Mouse (Mus musculus) adrenal gland (tissue): ENCODE measurements around the gene Cdon.
"Not testable (repeated sequence)": the region's sequence is repeated elsewhere in the genome, so short reads cannot be mapped to it uniquely, and the experiment has no call there.

ENCODE experiments used
- intact Hi-C: fragments of 180-260 bp; cut with DNase I; formaldehyde crosslinking; loops from one replicate; pipeline ENCODE4 v1.15.1; 2025
- long read RNA-seq, 2 experiments: library from polyadenylated mRNA; unstranded; transcript quantifications; one replicate each; pipeline ENCODE4 v2.0.0; 2020; ENCODE audit warnings: borderline replicate concordance in 1 of 2; ENCODE audit not compliant: insufficient replicate concordance in 1 of 2

The Cdon gene
- long read RNA-seq, experiment 1 = 0 reads
- long read RNA-seq, experiment 2, partial matches to known transcripts = 1 of 2 reads
- long read RNA-seq, experiment 2, other reads (novel, unspliced or antisense) = 1 of 2 reads

GRCm38 (mm10) chr9:35420805-35421719, at the start of gene Cdon:
Cdon (plus strand) TSS chr9:35421128.
- intact Hi-C loops = no loop called here

DNA sequence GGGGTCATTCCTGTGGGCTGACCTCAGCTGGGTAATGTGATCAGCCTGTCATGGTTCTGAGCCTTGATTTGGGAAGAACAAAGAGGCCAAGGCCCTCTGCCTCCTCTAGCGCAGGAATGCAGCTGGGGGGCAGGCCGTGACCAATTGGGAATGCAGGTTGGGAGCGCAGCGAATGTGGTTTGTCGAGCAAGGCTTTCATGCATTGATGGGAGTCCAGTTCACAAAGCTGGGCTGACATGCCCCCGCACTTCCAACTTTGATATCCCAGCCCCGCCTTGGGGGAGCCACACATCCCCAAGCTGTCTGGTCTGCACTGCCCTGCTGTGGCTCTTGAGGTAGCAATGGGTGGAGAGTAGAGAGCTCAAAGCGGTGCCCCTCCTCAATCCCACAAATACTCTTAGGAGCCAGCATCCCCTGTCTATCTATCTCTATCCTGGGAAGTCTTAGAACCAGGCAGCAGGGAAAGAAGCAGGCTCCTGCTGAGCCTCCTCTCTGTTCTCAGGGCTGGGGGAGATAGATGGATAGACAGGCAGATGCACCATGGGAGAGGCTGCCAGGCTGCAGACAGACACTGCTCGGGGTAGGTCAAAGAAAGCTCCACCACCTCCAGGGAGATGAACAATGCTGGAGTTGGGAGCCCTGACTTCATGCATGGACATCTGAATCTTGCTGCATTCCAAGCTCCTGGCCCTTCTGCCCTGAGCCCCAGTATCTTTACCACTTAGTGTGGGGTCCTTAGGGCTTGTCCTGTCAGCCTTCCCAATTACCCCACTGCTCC, 48.4 kb upstream of the Cdon start:
- intact Hi-C loops = no loop called here

DNA sequence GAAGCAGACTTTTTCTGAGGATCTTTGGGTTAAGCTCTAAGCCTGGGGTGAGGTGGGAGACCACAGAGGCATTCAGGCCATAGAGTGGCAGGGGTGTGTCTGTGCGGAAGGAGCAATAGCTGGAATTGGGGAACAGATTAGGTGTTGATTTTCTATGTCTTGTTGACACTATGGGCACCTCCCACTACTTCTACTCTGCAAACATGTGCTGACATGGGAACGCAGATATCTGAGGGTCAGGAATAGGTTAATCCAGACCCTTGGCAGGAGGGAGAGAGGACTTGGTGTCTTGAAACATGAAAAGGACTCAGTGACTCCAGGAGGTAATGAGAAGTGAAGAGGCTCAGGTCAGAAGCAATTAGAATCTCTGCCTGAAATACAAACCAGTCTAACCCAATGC, 43.0 kb upstream of the Cdon start:
- intact Hi-C loops = no loop called here

GRCm38 (mm10) chr9:35378991-35379390, 41.9 kb upstream of the Cdon start:
- intact Hi-C loops = no loop called here

DNA sequence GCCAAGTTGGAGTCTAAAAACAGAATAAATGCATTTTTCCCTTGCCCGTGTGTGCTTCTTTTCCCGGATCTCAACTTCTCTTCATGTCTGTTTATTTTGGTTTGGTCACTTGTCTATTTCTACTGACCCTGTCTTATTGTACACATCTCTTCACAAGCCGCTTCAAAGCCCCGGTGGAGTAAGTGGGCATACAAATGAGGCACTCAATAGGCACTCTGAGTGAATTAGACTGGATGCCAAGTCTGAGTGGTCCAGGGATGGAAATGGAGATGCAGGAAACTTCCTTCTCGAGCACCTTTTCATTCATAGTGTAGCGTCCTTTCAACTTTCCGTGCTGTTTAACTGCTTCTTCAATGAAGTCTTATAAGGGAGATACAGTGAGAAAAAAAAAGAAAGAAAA, 21.0 kb upstream of the Cdon start:
- intact Hi-C loops = no loop called here

DNA sequence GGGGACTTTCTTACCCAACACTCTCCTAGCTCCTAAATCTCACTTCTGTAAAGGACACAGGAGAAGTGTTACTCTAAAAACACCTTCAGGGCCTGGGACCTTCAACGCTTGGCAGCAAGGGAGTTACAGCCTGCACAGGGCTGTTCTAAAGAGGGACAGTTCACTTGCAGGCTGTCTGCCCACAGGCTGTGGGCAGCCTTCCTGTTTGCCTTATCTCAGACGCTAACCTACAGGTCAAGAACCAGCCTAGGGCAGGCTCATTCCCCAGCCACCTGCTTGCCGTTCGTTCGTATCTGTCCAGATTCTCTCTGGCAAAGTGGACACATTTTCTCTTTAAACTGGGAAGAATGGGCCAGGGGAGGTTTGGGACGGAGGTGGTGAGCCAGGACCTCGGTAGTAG, 20.5 kb upstream of the Cdon start:
- intact Hi-C loops = no loop called here

DNA sequence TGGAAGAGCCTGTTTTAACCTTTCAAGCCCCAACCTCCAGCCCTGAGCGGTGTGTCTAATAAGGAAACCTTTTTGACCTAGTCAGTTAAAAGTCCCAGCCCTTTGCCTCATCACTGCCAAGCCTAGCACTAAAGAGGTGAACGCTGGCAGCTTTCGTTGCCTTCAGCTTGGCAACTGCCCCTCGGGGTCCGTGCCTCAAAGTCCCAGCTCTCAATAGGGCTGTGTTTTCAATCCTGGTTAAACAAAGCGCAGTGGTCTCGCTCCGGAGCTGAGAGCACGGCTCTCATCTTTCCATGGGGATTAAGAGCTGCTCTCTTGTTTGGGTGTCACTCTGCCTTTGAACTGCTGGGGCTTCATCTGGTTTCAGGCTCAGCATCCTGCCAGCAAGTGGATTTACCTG, 20.1 kb upstream of the Cdon start:
- intact Hi-C loops = no loop called here

DNA sequence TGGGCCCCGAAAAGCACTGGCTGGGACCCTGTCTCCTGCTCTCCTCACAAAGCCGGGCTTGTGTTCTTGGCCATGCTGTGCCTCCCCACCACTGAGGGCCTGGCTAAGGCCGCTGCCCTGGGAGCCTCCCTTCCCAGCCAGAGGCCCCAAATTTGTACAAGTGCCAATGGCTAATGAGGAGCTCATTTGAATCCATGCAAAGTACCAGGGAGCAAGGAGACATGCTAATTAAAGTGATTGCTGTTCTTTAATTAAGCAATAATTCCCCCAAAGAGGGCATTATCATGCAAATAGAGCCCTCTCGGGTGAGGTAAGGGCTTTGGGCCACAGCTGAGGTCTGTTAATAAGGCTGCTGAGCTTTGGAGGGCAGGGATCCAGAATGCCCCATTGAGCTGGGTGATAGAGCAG, 18.3 kb upstream of the Cdon start:
- intact Hi-C loops = no loop called here

DNA sequence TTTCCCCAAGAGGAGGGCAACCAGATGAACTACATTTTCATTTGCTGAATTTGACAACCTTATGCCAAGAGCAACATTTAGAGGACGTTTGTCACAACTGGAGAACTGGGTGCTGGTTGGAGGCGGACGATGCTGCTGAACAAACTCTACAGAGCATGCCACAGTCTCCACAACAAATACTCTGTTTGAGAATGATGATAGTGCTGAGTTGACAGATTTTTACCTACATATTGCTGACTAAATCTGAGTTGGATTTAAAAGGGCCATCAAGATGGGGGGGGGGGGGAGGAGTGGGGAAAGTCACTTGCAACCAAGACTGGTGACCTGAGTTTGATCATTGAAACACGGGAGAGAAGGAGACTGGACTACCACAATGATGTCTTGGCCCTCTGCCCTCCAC, 17.4 kb upstream of the Cdon start:
- intact Hi-C loops = no loop called here

GRCm38 (mm10) chr9:35405038-35405905, 15.7 kb upstream of the Cdon start:
- intact Hi-C loops = no loop called here

DNA sequence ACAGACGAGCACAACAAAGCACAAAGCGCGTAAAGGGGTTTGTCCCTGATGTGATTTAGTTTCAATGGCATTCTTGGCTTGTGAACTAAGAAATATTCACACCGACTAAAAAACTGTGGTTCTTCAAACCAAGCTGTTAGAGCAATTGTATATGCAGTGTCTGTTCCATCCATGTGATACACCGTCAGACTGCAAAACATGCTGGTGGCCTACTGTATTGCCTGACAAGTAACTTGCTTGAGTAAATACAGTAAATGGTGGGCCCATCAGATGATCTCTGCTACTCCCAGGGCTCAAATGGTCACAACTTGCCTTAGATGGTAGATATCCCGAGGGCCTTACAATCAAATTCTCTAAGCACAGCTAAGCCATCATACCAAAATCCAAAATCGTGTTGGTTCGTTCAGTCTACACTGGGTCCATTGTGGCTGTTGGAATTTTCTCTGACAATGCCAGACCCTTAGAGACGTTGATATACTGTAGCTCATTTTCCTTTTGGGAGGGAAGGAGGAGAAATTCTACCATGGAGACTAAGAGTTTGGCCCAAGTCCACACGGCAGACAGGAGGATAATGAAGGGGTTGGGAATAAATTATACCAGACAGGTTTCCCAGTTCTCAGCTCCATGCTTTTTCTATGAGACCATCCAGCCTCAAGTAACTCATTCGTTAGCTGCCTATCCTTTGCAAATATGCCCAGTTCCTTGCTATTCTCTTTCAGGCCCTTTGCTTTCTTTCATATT, 9.5 kb upstream of the Cdon start:
- intact Hi-C loops = loop anchor here (10.0 kb wide), 1 partner anchor 113 kb away; no protein-coding TSS in a partner anchor

DNA sequence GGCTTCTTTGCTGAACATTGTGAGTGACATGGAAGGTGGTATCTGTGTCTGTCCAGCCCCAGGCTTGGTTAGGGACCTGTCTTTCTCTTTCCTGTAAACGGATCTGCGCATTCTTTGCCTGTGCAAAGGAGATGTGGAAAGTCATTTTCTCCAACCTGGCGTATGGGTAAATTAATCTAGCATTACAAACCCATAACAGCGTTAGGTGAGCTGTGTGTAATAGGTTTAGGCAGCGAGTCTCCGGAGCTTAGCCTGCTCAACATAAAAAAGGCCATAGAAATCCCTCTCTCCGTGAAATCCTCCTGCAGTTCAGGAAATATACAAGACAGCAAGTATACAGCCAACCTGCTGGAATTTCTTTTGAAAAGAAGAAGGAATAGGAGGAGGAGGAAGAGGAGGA, 9.0 kb upstream of the Cdon start:
- intact Hi-C loops = loop anchor here (10.0 kb wide), 1 partner anchor 113 kb away; no protein-coding TSS in a partner anchor

DNA sequence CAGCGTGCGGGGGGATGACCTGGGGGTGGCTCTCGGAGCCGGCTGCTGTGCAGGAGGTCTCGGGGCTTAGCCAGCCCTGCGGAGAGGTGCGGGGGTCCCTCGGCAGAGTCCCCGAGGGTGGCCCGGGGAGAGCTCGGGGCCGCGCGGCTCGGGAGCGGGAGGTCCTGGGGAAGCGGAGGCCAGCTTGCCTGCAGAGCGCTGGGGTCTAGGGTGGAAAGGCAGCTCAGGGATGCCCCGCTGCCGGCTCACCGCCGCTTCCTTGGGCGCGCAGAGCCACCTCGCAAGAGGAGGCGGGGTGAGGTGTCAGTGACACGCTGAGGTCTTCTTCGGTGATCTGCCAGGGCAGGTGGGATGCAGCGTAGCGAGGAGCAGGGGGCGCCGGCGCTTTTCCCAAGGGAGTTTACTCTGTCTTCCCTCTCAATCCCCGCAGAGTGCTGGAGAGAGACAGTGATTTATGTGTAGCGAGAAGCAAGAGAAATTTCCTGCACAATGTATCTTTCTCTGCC, 855 bp downstream of the Cdon start:
- intact Hi-C loops = no loop called here

GRCm38 (mm10) chr9:35422405-35422941, 1.5 kb downstream of the Cdon start:
- intact Hi-C loops = no loop called here

- intact Hi-C loops = no loop called here
Measured at GRCm38 (mm10) chr9:35423265-35423664, 2.3 kb downstream of the Cdon start.

GRCm38 (mm10) chr9:35424671-35425070, 3.7 kb downstream of the Cdon start:
- intact Hi-C loops = no loop called here

GRCm38 (mm10) chr9:35430476-35430875, 9.5 kb downstream of the Cdon start:
- intact Hi-C loops = no loop called here

DNA sequence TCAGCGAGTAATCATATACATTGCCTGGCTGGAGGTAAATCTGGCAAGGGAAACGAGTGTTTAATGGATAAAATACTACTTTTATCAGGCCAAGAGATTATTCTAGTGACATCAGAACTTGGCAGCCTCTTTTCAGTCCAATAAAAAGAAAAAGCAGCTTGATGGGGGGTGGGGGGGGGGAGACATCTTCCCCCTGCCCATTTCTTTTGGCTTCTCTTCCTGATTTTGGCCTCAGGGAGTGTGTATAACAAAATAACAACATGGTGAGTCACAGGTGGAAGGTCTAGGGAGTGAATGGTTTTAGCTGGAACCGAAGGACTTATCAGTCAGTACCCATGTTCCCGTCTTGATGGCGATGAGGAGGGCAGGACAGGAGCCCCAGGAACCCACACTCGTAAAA, 10.5 kb downstream of the Cdon start:
- intact Hi-C loops = no loop called here

GRCm38 (mm10) chr9:35432717-35433297, 11.9 kb downstream of the Cdon start:
- intact Hi-C loops = not testable (repeated sequence)

- intact Hi-C loops = no loop called here
Measured at GRCm38 (mm10) chr9:35434340-35434739, 13.4 kb downstream of the Cdon start.
